Mouse (Mus musculus): ENCODE measurements around the gene Dnah8. TPM values are rescaled to one million over a fixed set of nuclear protein-coding genes. Genes with fewer than 3 reads are reported as not detected.

The Dnah8 gene
- polyA plus RNA-seq, 1 experiment from 2014 or later = 3.1 TPM

DNA sequence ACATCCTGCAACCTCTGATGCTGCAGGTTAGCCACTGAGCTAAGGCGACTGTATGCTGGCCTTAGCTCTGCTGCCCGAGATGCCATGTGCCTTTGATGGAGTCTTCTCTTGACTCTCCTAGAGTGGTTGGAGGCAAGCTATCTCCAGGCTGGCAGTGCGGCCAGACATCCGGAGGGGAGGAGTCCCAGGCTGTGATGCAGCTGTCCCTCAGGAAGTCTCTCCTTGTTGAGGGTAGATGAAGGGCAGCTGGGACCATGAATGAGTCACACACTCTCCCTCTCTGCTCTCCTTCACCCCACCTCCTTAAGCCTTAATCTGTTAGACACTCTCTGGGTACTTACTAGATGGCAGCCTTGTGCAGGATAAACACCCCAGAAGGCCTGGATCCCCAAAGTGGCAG is 283.4 kb downstream of the Dnah8 start:
- DNase-seq (ENCODE audit: low spot score) (no peak), ATAC-seq (ENCODE audit: low FRiP score) (no peak)
- H3K4me2 ChIP-seq (replicated peaks) = no peak overlapping the region
- no peaks in the 10 kb centered on the region for H3K36me3 ChIP-seq (replicated peaks; ENCODE audit: control insufficient read depth, insufficient read depth)
- H3K27me3 ChIP-seq (ENCODE audit: control insufficient read depth, insufficient read depth, low read length) = peaks cover 1% of the 10 kb centered on the region
- H3K4me1 ChIP-seq (replicated peaks; ENCODE audit: control insufficient read depth, insufficient read depth, low read length) = peaks cover 9% of the 10 kb centered on the region; the same call in 1 of the 2 replicates
- no peak overlapping the region for H3K4me3 ChIP-seq (replicated peaks; ENCODE audit: low read length)
- H3K27ac ChIP-seq = no peak overlapping the region
- no peaks in the 10 kb centered on the region for H3K9me3 ChIP-seq (ENCODE audit: control insufficient read depth, low read length)
- H3K9ac ChIP-seq = no peak overlapping the region
- WGBS = 93% methylated on average over 4 of the region's 4 CpGs

DNA sequence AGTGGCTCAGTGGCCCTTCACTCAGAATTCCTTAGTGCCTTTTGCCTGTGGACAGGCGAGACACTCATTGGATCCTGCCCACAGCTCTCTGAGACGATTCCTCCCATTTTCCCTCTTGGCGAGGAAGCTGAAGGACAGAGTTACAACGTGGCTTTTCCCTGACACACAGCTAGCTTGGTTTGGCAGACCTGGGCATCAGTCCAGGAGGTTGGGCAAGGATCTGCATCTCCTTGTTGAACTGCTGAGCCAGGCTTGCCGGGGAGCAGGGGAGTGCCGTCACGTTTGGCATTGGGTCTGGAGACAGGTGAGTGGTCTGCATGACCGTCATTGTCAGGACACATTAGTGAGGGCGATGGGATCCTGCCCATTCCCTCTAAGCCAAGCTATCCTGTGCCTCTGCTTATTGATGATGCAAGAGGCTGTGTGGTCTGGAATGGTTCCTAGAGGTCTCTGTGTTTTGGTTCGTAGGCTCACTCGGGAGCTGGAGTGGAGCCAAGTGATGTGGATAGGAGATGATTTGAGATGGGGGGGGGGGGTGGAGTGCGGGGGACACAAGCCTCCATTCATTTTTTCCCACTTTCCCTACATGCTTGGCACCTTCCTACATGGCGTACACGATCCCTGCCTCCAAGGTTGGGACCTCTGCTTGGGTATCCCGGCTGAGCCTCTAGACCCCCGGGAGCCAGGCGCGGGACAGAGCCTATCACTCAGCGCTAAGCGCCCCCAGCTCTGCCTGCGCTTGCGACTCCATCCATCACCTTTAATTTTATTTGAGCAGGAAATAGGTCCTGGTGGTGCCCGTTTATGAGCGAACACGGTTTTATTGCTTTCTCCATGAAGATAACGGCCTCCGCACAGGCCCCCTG is 286.9 kb downstream of the Dnah8 start:
- no peak for DNase-seq (ENCODE audit: low spot score)
- ATAC-seq (ENCODE audit: low FRiP score) = peak; percentile 57; the same call in 1 of the 2 replicates
- peaks cover 9% of the 10 kb centered on the region; the same call in 1 of the 2 replicates for H3K4me1 ChIP-seq (replicated peaks; ENCODE audit: control insufficient read depth, insufficient read depth, low read length)
- no peaks in the 10 kb centered on the region for H3K27me3 ChIP-seq (ENCODE audit: control insufficient read depth, insufficient read depth, low read length)
- no peak overlapping the region for H3K4me2 ChIP-seq (replicated peaks)
- H3K9ac ChIP-seq = no peak overlapping the region
- no peaks in the 10 kb centered on the region for H3K9me3 ChIP-seq (ENCODE audit: control insufficient read depth, low read length)
- 63% methylated on average over 27 of the region's 27 CpGs for WGBS
- no peak overlapping the region for H3K4me3 ChIP-seq (replicated peaks; ENCODE audit: low read length)
- H3K36me3 ChIP-seq (replicated peaks; ENCODE audit: control insufficient read depth, insufficient read depth) = no peaks in the 10 kb centered on the region
- H3K27ac ChIP-seq = no peak overlapping the region

DNA sequence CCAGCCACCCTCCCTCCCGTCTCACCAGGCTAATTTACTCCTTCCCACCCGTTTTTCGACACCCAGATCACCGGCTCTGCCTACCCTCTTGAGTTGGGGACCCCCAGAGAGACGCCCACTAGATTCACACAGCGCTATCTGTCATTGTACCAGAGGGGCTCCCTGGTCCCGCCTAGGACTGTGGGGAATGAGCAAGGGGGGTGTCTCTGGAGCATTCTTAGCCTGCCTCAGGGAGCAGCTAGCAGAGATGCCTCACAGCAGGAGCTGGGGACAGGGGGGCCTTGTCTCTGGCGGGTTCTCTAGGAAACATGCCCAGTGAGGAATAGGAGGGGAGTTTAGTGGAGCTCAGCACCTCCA is 287.6 kb downstream of the Dnah8 start:
- 49% methylated on average over 8 of the region's 8 CpGs for WGBS
- H3K4me2 ChIP-seq (replicated peaks) = no peak overlapping the region
- ATAC-seq (ENCODE audit: low FRiP score) (no peak), DNase-seq (ENCODE audit: low spot score) (no peak)
- H3K4me3 ChIP-seq (replicated peaks; ENCODE audit: low read length) = no peak overlapping the region
- no peaks in the 10 kb centered on the region for H3K27me3 ChIP-seq (ENCODE audit: control insufficient read depth, insufficient read depth, low read length)
- H3K9me3 ChIP-seq (ENCODE audit: control insufficient read depth, low read length) = no peaks in the 10 kb centered on the region
- H3K27ac ChIP-seq = no peak overlapping the region
- H3K4me1 ChIP-seq (replicated peaks; ENCODE audit: control insufficient read depth, insufficient read depth, low read length) = peaks cover 9% of the 10 kb centered on the region; the same call in 1 of the 2 replicates
- no peak overlapping the region for H3K9ac ChIP-seq
- no peaks in the 10 kb centered on the region for H3K36me3 ChIP-seq (replicated peaks; ENCODE audit: control insufficient read depth, insufficient read depth)

DNA sequence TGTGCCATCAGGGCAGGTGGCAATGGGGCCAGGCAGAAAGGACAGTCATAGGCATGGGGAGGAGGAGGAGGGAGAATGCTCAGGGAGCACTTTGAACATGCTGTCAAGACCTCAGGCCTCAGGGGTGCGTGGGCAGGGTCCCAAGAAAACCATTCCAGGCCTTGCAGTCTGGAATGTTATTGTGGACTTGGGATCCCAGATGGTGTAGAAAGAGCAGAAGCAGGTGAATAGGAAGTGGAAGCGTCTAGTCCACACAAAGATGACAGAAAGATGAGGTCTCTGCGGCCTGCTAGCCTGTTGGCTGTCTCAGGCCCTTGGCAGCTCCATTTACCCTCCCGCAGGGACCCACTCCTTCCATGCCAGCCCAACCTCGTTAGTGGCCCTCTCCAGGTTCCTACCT is 288.4 kb downstream of the Dnah8 start:
- 84% methylated on average over 5 of the region's 5 CpGs for WGBS
- ATAC-seq (ENCODE audit: low FRiP score) = no peak

DNA sequence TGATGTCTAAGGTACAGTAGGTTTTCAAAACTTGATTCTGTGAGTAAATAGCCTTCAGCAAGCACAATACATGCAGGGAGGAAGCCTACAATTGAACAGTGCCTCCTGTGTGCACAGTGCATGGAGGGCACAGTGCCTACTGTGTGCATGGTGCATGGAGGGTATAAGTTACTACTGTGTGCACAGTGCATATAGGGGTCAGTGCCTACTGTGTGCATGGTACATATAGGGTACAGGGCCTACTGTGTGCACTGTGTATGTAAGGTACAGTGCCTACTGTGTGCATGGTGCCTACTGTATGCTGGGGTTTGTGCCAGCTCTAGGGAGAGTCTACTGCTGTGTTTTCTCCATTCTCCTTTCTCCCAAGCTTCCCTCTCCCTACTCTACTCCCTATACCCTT is 290.1 kb downstream of the Dnah8 start:
- H3K4me2 ChIP-seq (replicated peaks) = no peak overlapping the region
- no peak overlapping the region for H3K27ac ChIP-seq
- H3K4me1 ChIP-seq (replicated peaks; ENCODE audit: control insufficient read depth, insufficient read depth, low read length) = peaks cover 9% of the 10 kb centered on the region; the same call in 1 of the 2 replicates
- no peaks in the 10 kb centered on the region for H3K27me3 ChIP-seq (ENCODE audit: control insufficient read depth, insufficient read depth, low read length)
- H3K9ac ChIP-seq = no peak overlapping the region
- no peaks in the 10 kb centered on the region for H3K36me3 ChIP-seq (replicated peaks; ENCODE audit: control insufficient read depth, insufficient read depth)
- no peaks in the 10 kb centered on the region for H3K9me3 ChIP-seq (ENCODE audit: control insufficient read depth, low read length)
- H3K4me3 ChIP-seq (replicated peaks; ENCODE audit: low read length) = no peak overlapping the region
- DNase-seq (ENCODE audit: low spot score) (no peak), ATAC-seq (ENCODE audit: low FRiP score) (no peak)

More for the DNA sequence above, 288.4 kb downstream of the Dnah8 start:
- no peak for DNase-seq (ENCODE audit: low spot score)
- Histone ChIP-seq H3K4me1 (replicated peaks; ENCODE audit: control insufficient read depth, insufficient read depth, low read length) (peaks cover 9% of the 10 kb centered on the region; the same call in 1 of the 2 replicates), H3K4me3 (replicated peaks; ENCODE audit: low read length) (no peak overlapping the region), H3K27ac (no peak overlapping the region), H3K9me3 (ENCODE audit: control insufficient read depth, low read length) (no peaks in the 10 kb centered on the region), H3K36me3 (replicated peaks; ENCODE audit: control insufficient read depth, insufficient read depth) (no peaks in the 10 kb centered on the region), H3K4me2 (replicated peaks) (no peak overlapping the region), H3K27me3 (ENCODE audit: control insufficient read depth, insufficient read depth, low read length) (no peaks in the 10 kb centered on the region), H3K9ac (no peak overlapping the region)

DNA sequence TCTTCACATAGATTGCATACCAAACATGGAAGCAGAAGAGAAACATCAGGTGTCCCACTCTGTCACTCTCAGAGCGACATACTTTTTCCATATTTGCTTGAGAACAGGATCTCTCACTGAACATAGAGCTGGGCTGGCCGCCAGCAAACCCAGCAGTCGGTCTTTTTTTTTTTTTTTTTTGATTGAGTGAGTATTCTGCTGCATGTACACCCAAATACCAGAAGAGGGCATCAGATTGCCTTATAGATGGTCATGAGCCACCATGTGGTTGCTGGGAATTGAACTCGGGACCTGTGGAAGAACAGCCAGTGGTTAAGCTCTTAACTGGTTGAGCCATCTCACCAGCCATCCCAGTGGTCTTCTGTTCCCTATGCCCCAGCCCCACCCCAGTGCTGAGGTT is 299.4 kb downstream of the Dnah8 start:
- Histone ChIP-seq H3K27me3 (ENCODE audit: control insufficient read depth, insufficient read depth, low read length) (no peaks in the 10 kb centered on the region), H3K9ac (no peak overlapping the region), H3K4me1 (replicated peaks; ENCODE audit: control insufficient read depth, insufficient read depth, low read length) (no peaks in the 10 kb centered on the region), H3K4me3 (replicated peaks; ENCODE audit: low read length) (no peak overlapping the region), H3K9me3 (ENCODE audit: control insufficient read depth, low read length) (no peaks in the 10 kb centered on the region), H3K36me3 (replicated peaks; ENCODE audit: control insufficient read depth, insufficient read depth) (no peaks in the 10 kb centered on the region), H3K4me2 (replicated peaks) (no peak overlapping the region), H3K27ac (no peak overlapping the region)
- no peak for DNase-seq (ENCODE audit: low spot score)
- 72% methylated on average over 4 of the region's 4 CpGs for WGBS
- no peak for ATAC-seq (ENCODE audit: low FRiP score)

Other genes starting within 250 kb of the Dnah8 start
- 117 and 126 TPM in 2 replicates for gene Btbd9, start 47.9 kb upstream of the Dnah8 start, polyA plus RNA-seq (2014; fragmentation: Nextera tagmentation; extraction: Ambion mirVana)
- 185 and 194 TPM in 2 replicates for gene Glo1, start 2.5 kb downstream of the Dnah8 start, polyA plus RNA-seq (2014; fragmentation: Nextera tagmentation; extraction: Ambion mirVana)